Mouse (Mus musculus): ENCODE data around the gene Defb38.

The Defb38 gene

GRCm38 (mm10) chr8:19026466-19026865 lies at the start of gene Defb38:
Gene Defb38, minus strand, starts transcription at chr8:19026566.
- no peak for DNase-seq

- no peak for DNase-seq
Observed at GRCm38 (mm10) chr8:19066013-19066412, 39.6 kb upstream of the Defb38 start.

GRCm38 (mm10) chr8:19064710-19065109 lies 38.3 kb upstream of the Defb38 start, which contains the start of gene Defb39:
Gene Defb39, minus strand, starts transcription at chr8:19064810.
- DNase-seq = no peak

GRCm38 (mm10) chr8:19062891-19063290 lies 36.5 kb upstream of the Defb38 start:
- DNase-seq = no peak

GRCm38 (mm10) chr8:19045242-19045641 lies 18.9 kb upstream of the Defb38 start:
- no peak for DNase-seq

Measured in lung, postnatal 36 days (tissue).